Mouse (Mus musculus) ES-E14 (cell line): Measurements from ENCODE around the gene Dennd1a.

Experiments
- CHD2 ChIP-seq: IDR thresholded peaks from 2 replicates; pipeline ENCODE4 v1.6.1; 2014; ENCODE audit warnings: mild to moderate bottlenecking, low read depth, low read length, inconsistent platforms
- HCFC1 ChIP-seq: IDR thresholded peaks from 2 replicates; pipeline ENCODE4 v1.6.1; 2012; ENCODE audit warnings: low read length, inconsistent platforms, borderline replicate concordance; ENCODE audit not compliant: insufficient read depth
- MAFK ChIP-seq: IDR thresholded peaks from 2 replicates; pipeline ENCODE4 v1.6.1; 2014; ENCODE audit warnings: mild to moderate bottlenecking, low read depth, low read length, inconsistent platforms; ENCODE audit not compliant: insufficient read depth
- ZC3H11A ChIP-seq: IDR thresholded peaks from 2 replicates; pipeline ENCODE4 v1.6.1; 2012; ENCODE audit warnings: low read depth, mild to moderate bottlenecking, inconsistent platforms, low read length, borderline replicate concordance

DNA sequence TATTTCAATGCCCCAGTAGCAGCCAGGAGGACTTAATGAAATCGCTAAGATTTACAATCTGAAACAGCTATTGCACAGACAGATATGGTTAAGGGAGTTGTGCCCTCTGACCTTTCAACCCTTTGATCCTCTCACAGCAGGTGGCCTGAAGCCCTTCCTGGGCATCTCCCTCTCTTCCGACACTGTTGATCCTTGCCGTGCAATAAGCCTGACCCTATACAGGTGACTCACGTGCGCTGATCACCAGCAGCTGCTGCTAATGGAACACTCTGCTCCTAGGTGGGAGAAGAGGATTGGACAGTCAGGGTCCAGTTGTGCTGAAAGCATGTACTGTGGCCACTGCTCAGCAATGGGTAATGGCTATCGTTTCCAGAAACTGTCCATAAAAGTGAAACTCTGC is 314.6 kb downstream of the Dennd1a start:
- TF ChIP-seq ZC3H11A (no peak), CHD2 (no peak), MAFK (no peak), HCFC1 (no peak)
